Mouse (Mus musculus) hindbrain, embryonic 11.5 days (tissue): Measurements from ENCODE around the gene Nfic. TPM values are rescaled to one million over a fixed set of nuclear protein-coding genes. Genes with fewer than 3 reads are reported as not detected.

Source experiments
- ATAC-seq: fragments of 200-750 bp; cut with Nextera tagmentation; 2 replicates; pipeline ENCODE4 v1.8.0; 2017; ENCODE audit warnings: mild to moderate bottlenecking, moderate TSS enrichment, moderate library complexity; ENCODE audit not compliant: low FRiP score
- DNase-seq: peaks from one replicate; pipeline ENCODE4 v3.0.0-alpha.2; 2015; ENCODE audit warnings: low spot score
- H3K27ac ChIP-seq: fragments of 300-500 bp; sonication (generic); 2 replicates; pipeline ENCODE4 v1.5.1; 2014; ENCODE audit warnings: mild to moderate bottlenecking, low read depth, low read length
- H3K27me3 ChIP-seq: fragments of 300-500 bp; sonication (generic); 2 replicates; pipeline ENCODE4 v1.6.1; 2014; ENCODE audit warnings: mild to moderate bottlenecking, low read length, moderate library complexity, mixed read lengths; ENCODE audit not compliant: control insufficient read depth, insufficient read depth
- H3K36me3 ChIP-seq: fragments of 300-500 bp; sonication (generic); 2 replicates; pipeline ENCODE4 v1.6.1; 2014; ENCODE audit warnings: mild to moderate bottlenecking, low read length, moderate library complexity, mixed read lengths; ENCODE audit not compliant: control insufficient read depth, insufficient read depth
- H3K4me1 ChIP-seq: fragments of 300-500 bp; sonication (generic); replicated peaks from 2 replicates; pipeline ENCODE4 v1.6.1; 2014; ENCODE audit warnings: low read length, mixed read lengths; ENCODE audit not compliant: control insufficient read depth, insufficient read depth
- H3K4me2 ChIP-seq: fragments of 300-500 bp; sonication (generic); replicated peaks from 2 replicates; pipeline ENCODE4 v1.6.1; 2014; ENCODE audit warnings: mild to moderate bottlenecking, low read depth, low read length
- H3K4me3 ChIP-seq: fragments of 300-500 bp; sonication (generic); 2 replicates; pipeline ENCODE4 v1.5.1; 2014; ENCODE audit warnings: low read depth, low read length
- H3K9ac ChIP-seq: fragments of 300-500 bp; sonication (generic); 2 replicates; pipeline ENCODE4 v1.6.1; 2014; ENCODE audit warnings: low read depth, low read length
- H3K9me3 ChIP-seq: fragments of 300-500 bp; sonication (generic); 2 replicates; pipeline ENCODE4 v1.6.1; 2016; ENCODE audit warnings: low read length; ENCODE audit not compliant: control insufficient read depth
- WGBS: fragments of 180-500 bp; shearing (Covaris S2); extraction: QIAGEN DNeasy Blood & Tissue Kit; methylation state at CpG from one replicate; pipeline ENCODE4 v1.1.7; 2014; 5-methylcytosine and 5-hydroxymethylcytosine counted together
- polyA plus RNA-seq: library from polyadenylated mRNA; unstranded; fragments of >200 nt; fragmentation: Nextera tagmentation; extraction: Ambion mirVana; gene quantifications from 2 replicates; pipeline ENCODE4 v1.2.1, GENCODE M21; 2014

Gene Nfic
- polyA plus RNA-seq, 1 experiment from 2014 or later: 11.9 TPM

- no peaks in the 10 kb centered on the region for H3K36me3 ChIP-seq
- DNase-seq (no peak), ATAC-seq (no peak)
- H3K4me1 ChIP-seq: peaks cover 2% of the 10 kb centered on the region
- 26% methylated on average over 20 of the region's 20 CpGs for WGBS
- no peaks in the 10 kb centered on the region for H3K9me3 ChIP-seq
- no peak overlapping the region for H3K27ac ChIP-seq
- peaks cover 67% of the 10 kb centered on the region for H3K27me3 ChIP-seq
- H3K4me3 ChIP-seq: no peak overlapping the region
- no peak overlapping the region for H3K4me2 ChIP-seq
- H3K9ac ChIP-seq: no peak overlapping the region
These were observed 5.0 kb upstream of the Nfic start for GRCm38 (mm10) chr10:81460471-81460870.

- no peak for ATAC-seq
- 74% methylated on average over 21 of the region's 21 CpGs for WGBS
- no peaks in the 10 kb centered on the region for H3K9me3 ChIP-seq
These were observed 4.0 kb upstream of the Nfic start for GRCm38 (mm10) chr10:81459399-81459798.

GRCm38 (mm10) chr10:81458267-81458666 is 2.8 kb upstream of the Nfic start:
- no peak for ATAC-seq
- no peak overlapping the region for H3K4me2 ChIP-seq
- WGBS: 79% methylated on average over 6 of the region's 6 CpGs
- no peaks in the 10 kb centered on the region for H3K4me1 ChIP-seq
- no peaks in the 10 kb centered on the region for H3K36me3 ChIP-seq
- no peak overlapping the region for H3K4me3 ChIP-seq
- no peak for DNase-seq
- no peak overlapping the region for H3K9ac ChIP-seq
- H3K27me3 ChIP-seq: peaks cover 68% of the 10 kb centered on the region
- H3K27ac ChIP-seq: no peak overlapping the region
- no peaks in the 10 kb centered on the region for H3K9me3 ChIP-seq

More at GRCm38 (mm10) chr10:81459399-81459798, 4.0 kb upstream of the Nfic start:
- Histone ChIP-seq H3K4me2 (no peak overlapping the region), H3K36me3 (no peaks in the 10 kb centered on the region), H3K9ac (no peak overlapping the region), H3K4me1 (no peaks in the 10 kb centered on the region), H3K27ac (no peak overlapping the region), H3K27me3 (peaks cover 69% of the 10 kb centered on the region), H3K4me3 (no peak overlapping the region)
- DNase-seq: no peak

- H3K27ac ChIP-seq: no peak overlapping the region
These were observed 2.2 kb upstream of the Nfic start for GRCm38 (mm10) chr10:81457624-81458023.

GRCm38 (mm10) chr10:81456983-81457563 is 1.6 kb upstream of the Nfic start:
- DNase-seq (no peak), ATAC-seq (no peak)
- no peak overlapping the region for H3K27ac ChIP-seq
- H3K27me3 ChIP-seq: peaks cover 69% of the 10 kb centered on the region
- H3K4me1 ChIP-seq: 0 out of 2 replicates have a peak, but pooled peaks cover 2% of the 10 kb centered on the region
- no peaks in the 10 kb centered on the region for H3K36me3 ChIP-seq
- no peaks in the 10 kb centered on the region for H3K9me3 ChIP-seq
- H3K9ac ChIP-seq: no peak overlapping the region
- 51% methylated on average over 12 of the region's 12 CpGs for WGBS
- H3K4me2 ChIP-seq: no peak overlapping the region
- H3K4me3 ChIP-seq: no peak overlapping the region

More at GRCm38 (mm10) chr10:81457624-81458023, 2.2 kb upstream of the Nfic start:
- no peak for DNase-seq
- ATAC-seq: no peak
- Histone ChIP-seq H3K4me1 (no peaks in the 10 kb centered on the region), H3K4me2 (no peak overlapping the region), H3K9ac (no peak overlapping the region), H3K4me3 (no peak overlapping the region), H3K36me3 (no peaks in the 10 kb centered on the region), H3K27me3 (peaks cover 69% of the 10 kb centered on the region), H3K9me3 (no peaks in the 10 kb centered on the region)
- 88% methylated on average over 8 of the region's 8 CpGs for WGBS

GRCm38 (mm10) chr10:81454106-81454505 is 1.3 kb downstream of the Nfic start:
- peaks cover 58% of the 10 kb centered on the region for H3K27me3 ChIP-seq
- no peak overlapping the region for H3K27ac ChIP-seq
- H3K4me3 ChIP-seq: no peak overlapping the region
- no peaks in the 10 kb centered on the region for H3K36me3 ChIP-seq
- 79% methylated on average over 2 of the region's 2 CpGs for WGBS
- ATAC-seq: no peak
- 0 out of 2 replicates have a peak, but pooled peaks cover 2% of the 10 kb centered on the region for H3K4me1 ChIP-seq
- H3K4me2 ChIP-seq: no peak overlapping the region
- H3K9me3 ChIP-seq: no peaks in the 10 kb centered on the region
- no peak overlapping the region for H3K9ac ChIP-seq
- DNase-seq: no peak

GRCm38 (mm10) chr10:81452947-81453288 is 2.5 kb downstream of the Nfic start:
- Histone ChIP-seq H3K36me3 (no peaks in the 10 kb centered on the region), H3K9me3 (no peaks in the 10 kb centered on the region), H3K4me1 (0 out of 2 replicates have a peak, but pooled peaks cover 2% of the 10 kb centered on the region), H3K9ac (no peak overlapping the region), H3K4me2 (no peak overlapping the region), H3K4me3 (no peak overlapping the region), H3K27me3 (peaks cover 57% of the 10 kb centered on the region), H3K27ac (no peak overlapping the region)
- 2% methylated on average over 14 of the region's 14 CpGs for WGBS
- DNase-seq (no peak), ATAC-seq (no peak)

GRCm38 (mm10) chr10:81452237-81452946 is 3.0 kb downstream of the Nfic start:
- 13% methylated on average over 36 of the region's 36 CpGs for WGBS

GRCm38 (mm10) chr10:81451365-81451745 is 4.1 kb downstream of the Nfic start:
- ATAC-seq: no peak
- no peak for DNase-seq
- peaks cover 52% of the 10 kb centered on the region for H3K27me3 ChIP-seq

More at GRCm38 (mm10) chr10:81452237-81452946, 3.0 kb downstream of the Nfic start:
- Histone ChIP-seq H3K27ac (no peak overlapping the region), H3K4me3 (peak overlapping the region; percentile 10; the same call in 1 of the 2 replicates), H3K27me3 (peaks cover 54% of the 10 kb centered on the region), H3K9ac (no peak overlapping the region), H3K36me3 (no peaks in the 10 kb centered on the region), H3K4me2 (no peak overlapping the region), H3K9me3 (no peaks in the 10 kb centered on the region), H3K4me1 (0 out of 2 replicates have a peak, but pooled peaks cover 2% of the 10 kb centered on the region)
- no peak for DNase-seq
- ATAC-seq: no peak

More at GRCm38 (mm10) chr10:81451365-81451745, 4.1 kb downstream of the Nfic start:
- H3K27ac ChIP-seq: no peak overlapping the region
- H3K4me1 ChIP-seq: 0 out of 2 replicates have a peak, but pooled peaks cover 2% of the 10 kb centered on the region
- no peak overlapping the region for H3K9ac ChIP-seq
- H3K4me2 ChIP-seq: no peak overlapping the region
- H3K36me3 ChIP-seq: no peaks in the 10 kb centered on the region
- H3K4me3 ChIP-seq: no peak overlapping the region
- H3K9me3 ChIP-seq: no peaks in the 10 kb centered on the region
- 65% methylated on average over 6 of the region's 6 CpGs for WGBS
